Mouse (Mus musculus) heart, adult 2 months (tissue): ENCODE results near the gene Nyap1. TPM values are rescaled to one million over a fixed set of nuclear protein-coding genes. Genes with fewer than 3 reads are reported as not detected.

Experiments used
- DNase-seq, 2 experiments: peaks; one replicate each; pipeline ENCODE4 v3.0.0; 2021
- H3K27ac ChIP-seq: fragments of 200-600 bp; 2 replicates; pipeline ENCODE4 v1.8.1; 2022
- H3K27me3 ChIP-seq: fragments of 200-500 bp; 2 replicates; pipeline ENCODE4 v1.6.1; 2012; ENCODE audit warnings: mild to moderate bottlenecking, low read length, inconsistent platforms, mixed read lengths; ENCODE audit not compliant: control insufficient read depth, insufficient read depth
- H3K36me3 ChIP-seq: fragments of 200-500 bp; 2 replicates; pipeline ENCODE4 v1.6.1; 2012; ENCODE audit warnings: low read length, inconsistent platforms; ENCODE audit not compliant: control insufficient read depth, insufficient read depth
- H3K4me1 ChIP-seq: fragments of 200-500 bp; 2 replicates; pipeline ENCODE4 v1.6.1; 2011; ENCODE audit warnings: low read length; ENCODE audit not compliant: control insufficient read depth, insufficient read depth
- H3K4me3 ChIP-seq: fragments of 200-600 bp; 2 replicates; pipeline ENCODE4 v1.8.1; 2022
- H3K79me2 ChIP-seq: fragments of 200-500 bp; replicated peaks from 2 replicates; pipeline ENCODE4 v1.6.1; 2012; ENCODE audit warnings: mild to moderate bottlenecking, inconsistent platforms, low read length, moderate library complexity, mixed read lengths; ENCODE audit not compliant: control insufficient read depth, insufficient read depth
- H3K9ac ChIP-seq: fragments of 200-500 bp; 2 replicates; pipeline ENCODE4 v1.6.1; 2012; ENCODE audit warnings: low read depth, mild to moderate bottlenecking, control low read depth, inconsistent platforms, low read length, mixed read lengths
- CTCF ChIP-seq: fragments of 200-600 bp; IDR thresholded peaks from 2 replicates; pipeline ENCODE4 v1.8.1; 2022; ENCODE audit warnings: antibody characterized with exemption, mild to moderate bottlenecking, moderate library complexity
- EP300 ChIP-seq: fragments of 200-500 bp; IDR thresholded peaks from 2 replicates; pipeline ENCODE4 v1.6.1; 2011; ENCODE audit warnings: low read depth, low read length, control low read depth; ENCODE audit not compliant: insufficient read depth
- POLR2A ChIP-seq: fragments of 200-500 bp; IDR thresholded peaks from 2 replicates; pipeline ENCODE4 v1.6.1; 2011; ENCODE audit warnings: mild to moderate bottlenecking, low read depth, low read length, control low read depth; ENCODE audit not compliant: insufficient read depth
- WGBS: fragments of 180-500 bp; shearing (Covaris S2); methylation state at CpG from one replicate; pipeline ENCODE4 v1.1.7; 2018; 5-methylcytosine and 5-hydroxymethylcytosine counted together
- intact Hi-C: fragments of 180-260 bp; cut with DNase I; formaldehyde crosslinking; loops from one replicate; pipeline ENCODE4 v1.15.1; 2025
- long read RNA-seq: library from polyadenylated mRNA; stranded (forward); transcript quantifications from one replicate; pipeline ENCODE4 v2.0.0, GENCODE M21; 2021
- polyA plus RNA-seq: library from polyadenylated mRNA; depleted of rRNA; stranded (reverse); fragments of >200 nt; gene quantifications from 2 replicates; pipeline ENCODE4 v1.2.3, GENCODE M21; 2012; rRNA removed
- total RNA-seq, 2 experiments: library from RNA; stranded (reverse); gene quantifications; 2 replicates each; pipeline ENCODE4 v1.2.3; 2021

The Nyap1 gene
- total RNA-seq: 1 to 10 TPM in 1 of 2 experiments, under 1 TPM in 1; 0.94 to 1.2 TPM
- polyA plus RNA-seq: 1.6 and 1.7 TPM in 2 replicates
- long read RNA-seq: 0 reads

DNA sequence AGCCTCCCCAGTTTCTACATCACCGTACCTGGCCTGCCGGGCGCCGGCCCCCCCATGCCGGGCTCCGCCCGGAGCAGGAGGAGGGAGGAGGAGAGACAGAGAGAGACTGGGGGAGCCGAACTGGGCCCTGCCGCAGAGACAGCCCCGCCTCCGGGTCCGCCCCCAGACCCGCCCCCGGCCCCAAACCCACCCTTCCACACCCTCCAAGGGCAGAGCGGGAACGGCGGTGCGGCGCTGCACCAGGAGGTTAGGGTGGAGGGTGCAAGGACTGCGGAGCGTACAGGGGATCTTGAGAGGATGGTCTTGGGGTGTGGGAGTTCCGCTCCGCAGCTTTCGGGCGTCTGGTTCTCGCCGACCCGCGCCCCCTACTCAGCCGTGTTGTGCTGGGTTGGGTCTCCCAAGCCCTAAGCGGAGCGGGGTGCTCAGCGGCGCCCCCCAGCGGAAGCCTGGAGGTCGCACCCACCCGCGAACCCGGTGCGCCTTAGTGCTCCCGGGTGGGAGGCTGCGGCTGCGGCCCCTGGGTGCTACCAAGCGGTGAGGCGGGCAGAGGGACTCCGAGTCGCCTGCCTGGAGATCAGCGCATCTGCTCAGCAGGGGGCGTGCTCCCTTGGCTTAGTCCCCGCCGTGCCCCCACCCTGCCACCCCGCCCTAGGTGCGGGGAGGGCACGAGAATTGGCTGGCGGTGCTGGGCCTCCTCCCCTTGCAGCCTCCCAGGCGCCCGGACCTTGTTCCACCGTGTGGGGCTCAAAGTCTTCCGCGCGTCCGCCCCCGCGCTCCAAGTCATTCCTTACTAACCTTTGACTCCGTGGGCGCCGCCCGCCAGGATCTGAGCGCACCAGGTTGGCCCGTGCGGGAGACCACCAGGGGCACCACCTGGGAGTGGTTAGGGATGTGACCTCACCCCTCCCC is at the start of gene Nyap1:
Gene Nyap1, minus strand, starts transcription at position 585 of the 909 bp plus-strand sequence.
- H3K27me3 ChIP-seq: no peaks in the 10 kb centered on the region
- peak within 1 kb of the TSS; percentile 70 for H3K9ac ChIP-seq
- H3K4me1 ChIP-seq: peaks cover 1% of the 10 kb centered on the region; the same call in 1 of the 2 replicates
- peak; percentile 85 to 89 for DNase-seq
- H3K79me2 ChIP-seq: no peaks in the 10 kb centered on the region
- H3K27ac ChIP-seq: peak within 1 kb of the TSS; percentile 67
- H3K4me3 ChIP-seq: peak within 1 kb of the TSS; percentile 69
- intact Hi-C loops: loop anchor here (1.0 to 5.0 kb wide), 3 partner anchors 16 to 84 kb away; partner anchors contain the start of gene Agfg2
- no peaks in the 10 kb centered on the region for H3K36me3 ChIP-seq
- TF ChIP-seq POLR2A: peak; percentile 54; the same call in 1 of the 2 replicates
- TF ChIP-seq CTCF: peak; percentile 93
- no peak for TF ChIP-seq EP300
- WGBS: under 1% methylated on average over 60 of the region's 71 CpGs

DNA sequence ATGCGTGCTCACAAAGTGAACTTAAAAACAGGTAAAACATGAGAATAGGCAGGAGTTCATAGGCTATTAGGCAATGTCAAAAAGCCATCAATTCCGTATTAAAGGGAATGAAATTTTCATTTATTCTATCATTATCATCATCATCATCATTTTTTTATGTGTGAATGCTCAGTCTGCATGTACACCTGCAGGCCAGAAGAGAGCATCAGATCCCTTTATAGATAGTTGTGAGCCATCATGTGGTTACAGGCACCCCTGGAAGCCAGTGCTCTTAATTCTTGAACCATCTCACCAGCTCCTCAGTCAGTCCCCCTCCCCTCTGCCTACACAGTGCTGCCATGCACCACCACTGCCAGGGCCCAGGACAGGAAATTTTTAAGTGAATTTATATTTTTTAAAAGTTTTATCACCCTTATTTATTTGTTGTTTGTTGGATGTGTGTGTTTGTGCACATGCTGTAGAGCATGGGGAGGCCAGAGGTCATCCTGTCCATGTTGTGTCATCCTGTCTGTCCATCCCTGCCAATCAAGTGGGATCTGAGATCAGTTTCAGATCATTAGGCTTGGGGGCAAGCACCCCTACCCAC is 47.6 kb upstream of the Nyap1 start:
- no peaks in the 10 kb centered on the region for H3K27me3 ChIP-seq
- intact Hi-C loops: loop anchor here (5.0 to 10.0 kb wide), 3 partner anchors 284 to 804 kb away; partner anchors contain the start of genes Plod3, Pop7, Zfp113 and Znhit1

DNA sequence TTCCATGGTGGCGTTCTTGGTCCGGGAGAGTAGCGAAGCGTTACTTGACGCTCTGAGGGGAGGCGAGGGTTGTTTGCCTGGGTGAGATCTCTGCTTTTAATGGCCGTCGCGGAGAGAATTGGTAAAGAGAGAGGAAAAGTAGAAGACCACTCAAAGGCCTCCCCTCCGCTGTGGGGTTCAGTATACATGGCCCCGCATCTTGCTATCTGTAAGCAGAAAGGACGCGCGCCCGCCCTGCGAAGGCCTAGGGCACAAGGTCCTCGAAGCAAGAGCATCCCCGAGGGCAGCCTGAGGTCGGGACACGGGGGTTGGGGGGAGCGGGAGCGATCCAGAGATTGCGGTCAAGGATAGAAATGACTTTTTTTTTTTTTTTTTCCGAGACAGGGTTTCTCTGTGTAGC is 46.8 kb upstream of the Nyap1 start:
- Histone ChIP-seq H3K36me3 (peaks cover 11% of the 10 kb centered on the region), H3K4me3 (peak overlapping the region; percentile 64), H3K79me2 (peaks cover 4% of the 10 kb centered on the region; the same call in 1 of the 2 replicates), H3K27ac (no peak overlapping the region), H3K27me3 (no peaks in the 10 kb centered on the region), H3K9ac (no peak overlapping the region), H3K4me1 (peaks cover 18% of the 10 kb centered on the region)
- WGBS: 70% methylated on average over 24 of the region's 24 CpGs
- TF ChIP-seq EP300: no peak
- TF ChIP-seq CTCF: no peak
- no peak for TF ChIP-seq POLR2A
- DNase-seq: peak in 1 of 2 experiments; percentile 23
- intact Hi-C loops: loop anchor here (5.0 to 10.0 kb wide), 3 partner anchors 283 to 803 kb away; partner anchors contain the start of genes Plod3, Pop7, Zfp113 and Znhit1

More for the DNA sequence above, 47.6 kb upstream of the Nyap1 start:
- H3K36me3 ChIP-seq: peaks cover 5% of the 10 kb centered on the region
- H3K4me3 ChIP-seq: no peak overlapping the region
- peaks cover 4% of the 10 kb centered on the region; the same call in 1 of the 2 replicates for H3K79me2 ChIP-seq
- no peak overlapping the region for H3K27ac ChIP-seq
- 98% methylated on average over 2 of the region's 2 CpGs for WGBS
- DNase-seq: no peak
- H3K9ac ChIP-seq: no peak overlapping the region
- TF ChIP-seq EP300: no peak
- TF ChIP-seq POLR2A: no peak
- peaks cover 14% of the 10 kb centered on the region for H3K4me1 ChIP-seq

DNA sequence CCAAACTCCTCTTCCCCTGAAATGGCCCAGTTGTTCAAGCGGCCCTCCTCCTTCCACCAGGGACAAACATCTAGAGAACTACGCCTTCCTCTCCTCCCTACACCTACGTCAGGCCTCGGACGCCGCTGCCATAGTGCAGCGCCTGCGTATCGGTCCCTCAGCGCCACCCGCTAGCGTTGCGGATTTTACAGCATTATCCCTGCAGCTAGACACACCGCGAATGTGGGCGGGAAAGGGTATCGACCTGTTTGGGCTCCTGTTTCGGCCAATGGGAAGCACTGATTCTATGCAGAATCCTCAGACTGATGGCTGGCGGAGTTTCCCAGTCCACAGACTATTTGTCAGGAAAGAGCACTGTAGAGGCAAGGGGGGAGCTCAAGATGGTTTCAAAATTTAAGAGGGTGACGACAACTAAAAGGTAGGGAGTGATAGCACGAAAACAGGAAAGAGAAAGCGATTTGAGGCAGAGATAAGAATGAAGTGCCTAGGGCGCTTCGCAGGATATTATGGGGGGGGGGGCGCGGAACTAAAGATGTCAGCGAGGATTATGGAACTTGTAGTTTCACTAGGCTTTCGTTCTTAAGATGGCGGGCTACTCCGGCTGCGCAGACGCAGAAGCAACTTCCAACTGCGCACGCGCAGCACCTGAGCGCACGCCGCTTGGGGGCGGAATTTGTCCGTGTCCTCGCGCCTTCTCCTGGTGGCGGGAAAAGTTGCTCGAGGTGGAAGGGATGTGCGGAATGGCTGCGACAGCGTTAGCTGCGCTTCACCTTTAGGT is 45.9 kb upstream of the Nyap1 start, which contains the start of the genes Mepce and Zcwpw1:
Gene Mepce, minus strand, starts transcription at position 505 of the 778 bp plus-strand sequence.
Gene Zcwpw1, plus strand, starts transcription at position 648 of the 778 bp plus-strand sequence.
- peaks cover 11% of the 10 kb centered on the region for H3K36me3 ChIP-seq

More for the DNA sequence above, 45.9 kb upstream of the Nyap1 start, which contains the start of the genes Mepce and Zcwpw1:
- TF ChIP-seq EP300 (peak; percentile 85), POLR2A (peak; percentile 77), CTCF (peak; percentile 83)
- peaks cover 19% of the 10 kb centered on the region for H3K4me1 ChIP-seq
- H3K9ac ChIP-seq: peak within 1 kb of the TSS; percentile 81
- under 1% methylated on average over 48 of the region's 48 CpGs for WGBS
- intact Hi-C loops: loop anchor here (2.0 to 10.0 kb wide), 4 partner anchors 255 to 803 kb away; partner anchors contain the start of genes Epo, Gnb2, Plod3 and Pop7
- peak within 1 kb of the TSS; percentile 97 for H3K27ac ChIP-seq
- peaks cover 4% of the 10 kb centered on the region; the same call in 1 of the 2 replicates for H3K79me2 ChIP-seq
- peak within 1 kb of the TSS; percentile 64 for H3K4me3 ChIP-seq
- peak; percentile 96 to 98 for DNase-seq
- H3K27me3 ChIP-seq: no peaks in the 10 kb centered on the region
